Mouse (Mus musculus) hindbrain, embryonic 14.5 days (tissue): ENCODE results near the gene Ecd. TPM values are rescaled to one million over a fixed set of nuclear protein-coding genes. Genes with fewer than 3 reads are reported as not detected.
"Not testable (repeated sequence)": the region's sequence is repeated elsewhere in the genome, so short reads cannot be mapped to it uniquely, and the experiment has no call there.

Source experiments
- ATAC-seq: fragments of 200-750 bp; cut with Nextera tagmentation; 2 replicates; pipeline ENCODE4 v1.8.0; 2017; ENCODE audit warnings: moderate number of reproducible peaks, mild to moderate bottlenecking, moderate TSS enrichment, moderate library complexity; ENCODE audit not compliant: low FRiP score
- DNase-seq: peaks from one replicate; pipeline ENCODE4 v3.0.0-alpha.2; 2015; ENCODE audit warnings: low spot score
- H3K27ac ChIP-seq: fragments of 300-500 bp; sonication (generic); 2 replicates; pipeline ENCODE4 v1.5.1; 2014; ENCODE audit warnings: mild to moderate bottlenecking, moderate library complexity
- H3K27me3 ChIP-seq: fragments of 300-500 bp; sonication (generic); 2 replicates; pipeline ENCODE4 v1.6.1; 2014; ENCODE audit warnings: mild to moderate bottlenecking, low read length, mixed read lengths; ENCODE audit not compliant: control insufficient read depth, insufficient read depth
- H3K36me3 ChIP-seq: fragments of 300-500 bp; sonication (generic); replicated peaks from 2 replicates; pipeline ENCODE4 v1.6.1; 2014; ENCODE audit not compliant: control insufficient read depth, insufficient read depth
- H3K4me1 ChIP-seq: fragments of 300-500 bp; sonication (generic); replicated peaks from 2 replicates; pipeline ENCODE4 v1.6.1; 2014; ENCODE audit warnings: antibody characterized with exemption, low read length, mixed read lengths; ENCODE audit not compliant: control insufficient read depth, insufficient read depth
- H3K4me2 ChIP-seq: fragments of 300-500 bp; sonication (generic); replicated peaks from 2 replicates; pipeline ENCODE4 v1.6.1; 2014; ENCODE audit warnings: mild to moderate bottlenecking, moderate library complexity
- H3K4me3 ChIP-seq: fragments of 300-500 bp; sonication (generic); replicated peaks from 2 replicates; pipeline ENCODE4 v1.5.1; 2014; ENCODE audit warnings: mild to moderate bottlenecking, low read length
- H3K9ac ChIP-seq: fragments of 300-500 bp; sonication (generic); 2 replicates; pipeline ENCODE4 v1.6.1; 2014
- H3K9me3 ChIP-seq: fragments of 300-500 bp; sonication (generic); 2 replicates; pipeline ENCODE4 v1.6.1; 2016; ENCODE audit warnings: low read length; ENCODE audit not compliant: control insufficient read depth
- WGBS: fragments of 180-500 bp; shearing (Covaris S2); extraction: QIAGEN DNeasy Blood & Tissue Kit; methylation state at CpG from one replicate; pipeline ENCODE4 v1.1.7; 2014; 5-methylcytosine and 5-hydroxymethylcytosine counted together
- polyA plus RNA-seq: library from polyadenylated mRNA; unstranded; fragments of >200 nt; fragmentation: Nextera tagmentation; extraction: Ambion mirVana; gene quantifications from 2 replicates; pipeline ENCODE4 v1.2.1, GENCODE M21; 2014

Gene Ecd
- polyA plus RNA-seq, 1 experiment from 2014 or later = 51.1 TPM

- H3K4me2 ChIP-seq = no peak overlapping the region
- no peaks in the 10 kb centered on the region for H3K27me3 ChIP-seq
- DNase-seq (no peak), ATAC-seq (no peak)
- H3K9ac ChIP-seq = no peak overlapping the region
- H3K36me3 ChIP-seq = peaks cover 55% of the 10 kb centered on the region
- H3K4me3 ChIP-seq = no peak overlapping the region
- WGBS = 86% methylated on average over 8 of the region's 8 CpGs
- no peak overlapping the region for H3K27ac ChIP-seq
- H3K4me1 ChIP-seq = no peaks in the 10 kb centered on the region
- no peaks in the 10 kb centered on the region for H3K9me3 ChIP-seq
Measured at GRCm38 (mm10) chr14:20340149-20340548, 7.8 kb downstream of the Ecd start.

GRCm38 (mm10) chr14:20339415-20339814 is 8.5 kb downstream of the Ecd start:
- no peaks in the 10 kb centered on the region for H3K27me3 ChIP-seq
- H3K36me3 ChIP-seq = peaks cover 60% of the 10 kb centered on the region
- H3K4me1 ChIP-seq = no peaks in the 10 kb centered on the region
- 96% methylated on average over 5 of the region's 5 CpGs for WGBS
- H3K27ac ChIP-seq = no peak overlapping the region
- ATAC-seq (no peak), DNase-seq (no peak)
- no peak overlapping the region for H3K4me3 ChIP-seq
- H3K4me2 ChIP-seq = no peak overlapping the region
- H3K9ac ChIP-seq = no peak overlapping the region
- no peaks in the 10 kb centered on the region for H3K9me3 ChIP-seq

- Histone ChIP-seq H3K9ac (no peak overlapping the region), H3K4me2 (no peak overlapping the region), H3K4me1 (no peaks in the 10 kb centered on the region), H3K27me3 (no peaks in the 10 kb centered on the region), H3K4me3 (no peak overlapping the region), H3K27ac (no peak overlapping the region), H3K9me3 (no peaks in the 10 kb centered on the region), H3K36me3 (peaks cover 94% of the 10 kb centered on the region)
- WGBS = 95% methylated on average over 4 of the region's 4 CpGs
- DNase-seq = no peak
- ATAC-seq = no peak
Measured at GRCm38 (mm10) chr14:20331316-20331715, 16.6 kb downstream of the Ecd start.

DNA sequence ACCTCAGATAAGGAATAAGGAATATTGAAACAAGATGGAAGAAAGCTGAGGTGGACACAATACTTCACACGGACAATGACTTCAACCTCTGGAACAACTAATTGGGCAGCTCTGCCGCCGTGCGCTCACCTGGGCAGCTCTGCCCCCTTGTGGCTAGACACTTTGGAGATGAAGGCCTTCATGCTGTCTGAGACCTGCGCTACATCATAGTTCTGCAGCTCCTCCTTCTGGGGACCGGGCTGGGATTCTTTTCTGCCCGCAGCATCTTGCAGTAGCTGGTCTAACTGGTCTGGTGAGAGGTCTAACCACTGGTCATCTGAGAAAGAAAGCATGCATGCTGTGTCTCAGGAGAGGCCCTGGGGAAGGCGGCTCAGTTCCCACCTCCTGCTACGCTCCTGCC is 19.4 kb downstream of the Ecd start:
- ATAC-seq = no peak
- WGBS = 72% methylated on average over 9 of the region's 9 CpGs
- no peak for DNase-seq

GRCm38 (mm10) chr14:20324196-20324595 is 23.7 kb downstream of the Ecd start:
- H3K27me3 ChIP-seq = no peaks in the 10 kb centered on the region
- no peak overlapping the region for H3K9ac ChIP-seq
- H3K27ac ChIP-seq = no peak overlapping the region
- DNase-seq (no peak), ATAC-seq (no peak)
- no peaks in the 10 kb centered on the region for H3K4me1 ChIP-seq
- 95% methylated on average over 9 of the region's 9 CpGs for WGBS
- H3K4me3 ChIP-seq = no peak overlapping the region
- H3K36me3 ChIP-seq = peaks cover 81% of the 10 kb centered on the region
- H3K9me3 ChIP-seq = no peaks in the 10 kb centered on the region
- H3K4me2 ChIP-seq = no peak overlapping the region

More for the DNA sequence above, 19.4 kb downstream of the Ecd start:
- H3K9me3 ChIP-seq = no peaks in the 10 kb centered on the region
- no peak overlapping the region for H3K4me2 ChIP-seq
- no peak overlapping the region for H3K27ac ChIP-seq
- H3K9ac ChIP-seq = no peak overlapping the region
- no peaks in the 10 kb centered on the region for H3K4me1 ChIP-seq
- peaks cover 88% of the 10 kb centered on the region for H3K36me3 ChIP-seq
- no peak overlapping the region for H3K4me3 ChIP-seq
- no peaks in the 10 kb centered on the region for H3K27me3 ChIP-seq

DNA sequence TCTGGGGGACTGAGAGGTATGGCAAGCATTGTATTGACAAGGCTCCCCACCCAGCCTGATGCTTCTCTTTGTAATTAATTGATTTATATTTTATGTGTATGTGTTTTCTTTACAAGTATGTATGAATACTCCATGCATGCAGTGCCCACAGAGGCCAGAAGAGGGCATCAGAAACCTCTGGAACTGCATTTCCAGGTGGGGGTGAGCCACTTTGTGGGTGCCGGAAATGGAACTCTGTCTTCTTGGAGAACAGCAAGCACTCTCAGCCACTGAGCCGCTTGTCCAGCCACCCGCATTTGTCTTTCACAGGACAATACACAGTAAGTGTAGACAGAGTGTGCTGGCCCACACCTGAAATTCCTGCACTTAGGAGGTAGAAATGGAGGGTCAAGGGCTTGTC is 28.5 kb downstream of the Ecd start:
- Histone ChIP-seq H3K27ac (no peak overlapping the region), H3K36me3 (peaks cover 64% of the 10 kb centered on the region), H3K9me3 (no peaks in the 10 kb centered on the region), H3K4me3 (no peak overlapping the region), H3K4me1 (no peaks in the 10 kb centered on the region), H3K27me3 (no peaks in the 10 kb centered on the region), H3K9ac (no peak overlapping the region), H3K4me2 (no peak overlapping the region)
- no peak for DNase-seq
- ATAC-seq = no peak
- 86% methylated on average over 3 of the region's 3 CpGs for whole genome bisulfite sequencing

DNA sequence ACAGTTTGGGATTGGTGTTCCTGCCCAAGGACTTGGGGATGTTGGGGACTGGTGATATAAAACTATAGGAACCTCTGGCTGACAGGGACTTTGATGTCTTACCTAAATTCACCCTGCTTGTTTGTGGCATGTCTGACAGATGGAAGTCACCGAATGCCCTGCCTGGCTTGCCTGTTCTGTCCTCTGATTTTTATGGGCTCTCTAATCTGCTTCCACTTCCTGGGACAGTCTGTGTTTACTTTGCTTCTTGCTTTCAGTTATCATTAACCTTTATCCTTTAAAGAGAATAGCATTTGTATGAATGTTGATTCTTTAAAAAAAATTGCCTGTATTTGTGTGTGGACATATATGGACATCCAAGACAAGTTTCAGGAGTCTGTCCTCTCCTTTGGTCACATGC is 32.8 kb downstream of the Ecd start:
- no peak for ATAC-seq
- Histone ChIP-seq H3K9me3 (no peaks in the 10 kb centered on the region), H3K4me2 (no peak overlapping the region), H3K4me3 (no peak overlapping the region), H3K36me3 (peaks cover 39% of the 10 kb centered on the region), H3K4me1 (no peaks in the 10 kb centered on the region), H3K27me3 (no peaks in the 10 kb centered on the region), H3K9ac (no peak overlapping the region), H3K27ac (no peak overlapping the region)
- WGBS = 92% methylated on average over 1 of the region's 1 CpGs
- DNase-seq = no peak

- 66% methylated on average over 2 of the region's 2 CpGs for WGBS
- not testable (repeated sequence) for H3K27me3 ChIP-seq, H3K9me3 ChIP-seq, DNase-seq, H3K27ac ChIP-seq, ATAC-seq, H3K4me3 ChIP-seq, H3K9ac ChIP-seq, H3K4me2 ChIP-seq, H3K4me1 ChIP-seq
- H3K36me3 ChIP-seq = peaks cover 32% of the 10 kb centered on the region
Measured at GRCm38 (mm10) chr14:20305085-20305484, 42.8 kb downstream of the Ecd start.

GRCm38 (mm10) chr14:20298131-20298530 is 49.8 kb downstream of the Ecd start:
- 88% methylated on average over 3 of the region's 3 CpGs for WGBS
- H3K4me3 ChIP-seq = no peak overlapping the region
- H3K36me3 ChIP-seq = no peaks in the 10 kb centered on the region
- H3K4me1 ChIP-seq = peaks cover 5% of the 10 kb centered on the region; the same call in 1 of the 2 replicates
- DNase-seq (no peak), ATAC-seq (no peak)
- no peak overlapping the region for H3K4me2 ChIP-seq
- H3K27me3 ChIP-seq = no peaks in the 10 kb centered on the region
- H3K9ac ChIP-seq = no peak overlapping the region
- H3K27ac ChIP-seq = no peak overlapping the region
- H3K9me3 ChIP-seq = no peaks in the 10 kb centered on the region

DNA sequence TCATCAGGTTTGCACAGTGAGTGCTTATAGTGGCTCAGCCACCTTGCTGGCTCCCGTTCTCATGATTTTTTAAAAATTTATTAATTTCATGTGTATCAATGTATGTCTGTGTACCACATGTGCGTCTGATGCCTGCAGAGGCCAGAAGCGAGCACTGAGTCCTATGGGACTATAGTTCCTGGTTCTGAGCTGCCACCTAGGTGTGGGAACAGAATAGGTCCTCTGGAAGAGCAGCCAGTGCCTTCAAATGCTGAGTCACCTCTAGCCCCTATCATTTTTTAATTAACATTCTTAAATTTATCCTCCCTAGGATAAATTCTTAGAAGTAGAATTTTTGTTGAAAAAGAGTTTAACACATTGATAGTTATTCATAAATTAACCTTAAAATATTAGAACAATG is 50.3 kb downstream of the Ecd start:
- no peak overlapping the region for H3K9ac ChIP-seq
- no peak overlapping the region for H3K4me2 ChIP-seq
- peaks cover 5% of the 10 kb centered on the region; the same call in 1 of the 2 replicates for H3K4me1 ChIP-seq
- no peaks in the 10 kb centered on the region for H3K27me3 ChIP-seq
- no peak overlapping the region for H3K4me3 ChIP-seq
- WGBS = 82% methylated on average over 3 of the region's 3 CpGs
- H3K27ac ChIP-seq = no peak overlapping the region
- H3K36me3 ChIP-seq = no peaks in the 10 kb centered on the region
- no peak for DNase-seq
- no peak for ATAC-seq
- no peaks in the 10 kb centered on the region for H3K9me3 ChIP-seq
